Mouse (Mus musculus) MEL (cell line): ENCODE results near the gene Padi6.

Experiments used
- BHLHE40 ChIP-seq: IDR thresholded peaks from 2 replicates; pipeline ENCODE4 v1.6.1; 2012; ENCODE audit warnings: low read depth, mild to moderate bottlenecking, inconsistent platforms, low read length, improper control_type of control experiment, borderline replicate concordance
- E2F4 ChIP-seq: IDR thresholded peaks from 2 replicates; pipeline ENCODE4 v1.6.1; 2011; ENCODE audit warnings: low read depth, low read length, improper control_type of control experiment, borderline replicate concordance
- ELF1 ChIP-seq: IDR thresholded peaks from 2 replicates; pipeline ENCODE4 v1.6.1; 2014; ENCODE audit warnings: low read depth, mild to moderate bottlenecking, inconsistent platforms, low read length, improper control_type of control experiment, moderate library complexity
- EP300 ChIP-seq, 2 experiments: IDR thresholded peaks; 2 replicates each; pipeline ENCODE4 v1.6.1; 2011; ENCODE audit warnings: improper control_type of control experiment in 2 of 2, low read length in 2 of 2, low read depth in 1 of 2, mild to moderate bottlenecking in 1 of 2
- POLR2A ChIP-seq, 2 experiments: IDR thresholded peaks; 2 replicates each; pipeline ENCODE4 v1.6.1; 2011 to 2012; ENCODE audit warnings: low read length in 2 of 2, mild to moderate bottlenecking in 2 of 2, control low read depth in 1 of 2, improper control_type of control experiment in 1 of 2, low read depth in 1 of 2, moderate library complexity in 1 of 2; ENCODE audit not compliant: control insufficient read depth in 1 of 2, insufficient read depth in 1 of 2, poor library complexity in 1 of 2

GRCm38 (mm10) chr4:140761601-140762000 is 19.2 kb upstream of the Padi6 start:
- TF ChIP-seq E2F4 (no peak), BHLHE40 (no peak), ELF1 (no peak), POLR2A (IDR thresholded peaks at IDR 0.05; ENCODE audit: control insufficient read depth in 1 of 2, insufficient read depth in 1 of 2, low read depth in 1 of 2, low read length in 2 of 2, poor library complexity in 1 of 2) (no peak), EP300 (IDR thresholded peaks at IDR 0.05; ENCODE audit: low read depth in 1 of 2, low read length in 2 of 2) (no peak)
